Mouse (Mus musculus) kidney, postnatal 0 days (tissue): ENCODE results near the gene Aqr. TPM values are rescaled to one million over a fixed set of nuclear protein-coding genes. Genes with fewer than 3 reads are reported as not detected.

Source experiments
- ATAC-seq: fragments of 200-750 bp; cut with Nextera tagmentation; replicated peaks from 2 replicates; pipeline ENCODE4 v1.8.0; 2017; ENCODE audit warnings: low read depth, moderate number of reproducible peaks, moderate TSS enrichment, moderate library complexity; ENCODE audit not compliant: low FRiP score
- DNase-seq: peaks from one replicate; pipeline ENCODE4 v3.0.0-alpha.2; 2016; ENCODE audit warnings: low spot score
- H3K27ac ChIP-seq: fragments of 300-500 bp; sonication (generic); 2 replicates; pipeline ENCODE4 v1.5.1; 2014; ENCODE audit warnings: mild to moderate bottlenecking
- H3K27me3 ChIP-seq: fragments of 300-500 bp; sonication (generic); 2 replicates; pipeline ENCODE4 v1.6.1; 2014; ENCODE audit warnings: low read length, mixed read lengths; ENCODE audit not compliant: insufficient read depth
- H3K36me3 ChIP-seq: fragments of 300-500 bp; sonication (generic); 2 replicates; pipeline ENCODE4 v1.6.1; 2014; ENCODE audit warnings: low read length, mixed read lengths; ENCODE audit not compliant: insufficient read depth
- H3K4me1 ChIP-seq: fragments of 300-500 bp; sonication (generic); replicated peaks from 2 replicates; pipeline ENCODE4 v1.6.1; 2014; ENCODE audit warnings: antibody characterized with exemption, low read length, mixed read lengths; ENCODE audit not compliant: insufficient read depth
- H3K4me2 ChIP-seq: fragments of 300-500 bp; sonication (generic); 2 replicates; pipeline ENCODE4 v1.6.1; 2014; ENCODE audit warnings: mild to moderate bottlenecking, low read length, moderate library complexity, mixed read lengths
- H3K4me3 ChIP-seq: fragments of 300-500 bp; sonication (generic); replicated peaks from 2 replicates; pipeline ENCODE4 v1.5.1; 2014; ENCODE audit warnings: low read depth, low read length
- H3K9ac ChIP-seq: fragments of 300-500 bp; sonication (generic); 2 replicates; pipeline ENCODE4 v1.6.1; 2014; ENCODE audit warnings: low read depth, low read length
- H3K9me3 ChIP-seq: fragments of 300-500 bp; sonication (generic); replicated peaks from 2 replicates; pipeline ENCODE4 v1.6.1; 2016; ENCODE audit warnings: low read length, inconsistent platforms, mixed read lengths
- CTCF ChIP-seq: IDR thresholded peaks from 2 replicates; pipeline ENCODE4 v1.5.1; 2016; ENCODE audit warnings: antibody characterized with exemption, low read depth, mild to moderate bottlenecking, moderate library complexity
- WGBS: fragments of 180-500 bp; shearing (Covaris S2); extraction: QIAGEN DNeasy Blood & Tissue Kit; methylation state at CpG from one replicate; pipeline ENCODE4 v1.1.7; 2014; 5-methylcytosine and 5-hydroxymethylcytosine counted together
- polyA plus RNA-seq: library from polyadenylated mRNA; unstranded; fragments of >200 nt; fragmentation: Nextera tagmentation; extraction: Ambion mirVana; gene quantifications from 2 replicates; pipeline ENCODE4 v1.2.1, GENCODE M21; 2015

Aqr gene
- polyA plus RNA-seq, 1 experiment from 2014 or later, result 44.4 TPM

GRCm38 (mm10) chr2:114200932-114201559 is 14.2 kb upstream of the Aqr start, which contains the start of gene Zfp770:
Gene Zfp770 (minus strand): TSS chr2:114201469.
- no peak for TF ChIP-seq CTCF
- peak within 1 kb of the TSS; percentile 90 for H3K9ac ChIP-seq
- no peaks in the 10 kb centered on the region for H3K9me3 ChIP-seq
- no peaks in the 10 kb centered on the region for H3K27me3 ChIP-seq
- WGBS, result under 1% methylated on average over 36 of the region's 36 CpGs
- 0 out of 2 replicates have a peak, but pooled peaks cover 8% of the 10 kb centered on the region for H3K4me1 ChIP-seq
- peak; percentile 84 for DNase-seq
- peak within 1 kb of the TSS; percentile 81 for H3K4me3 ChIP-seq
- H3K27ac ChIP-seq, result peak within 1 kb of the TSS; percentile 77
- H3K4me2 ChIP-seq, result peak within 1 kb of the TSS; percentile 70
- peaks cover 13% of the 10 kb centered on the region; the same call in 1 of the 2 replicates for H3K36me3 ChIP-seq
- ATAC-seq, result peak; percentile 94

DNA sequence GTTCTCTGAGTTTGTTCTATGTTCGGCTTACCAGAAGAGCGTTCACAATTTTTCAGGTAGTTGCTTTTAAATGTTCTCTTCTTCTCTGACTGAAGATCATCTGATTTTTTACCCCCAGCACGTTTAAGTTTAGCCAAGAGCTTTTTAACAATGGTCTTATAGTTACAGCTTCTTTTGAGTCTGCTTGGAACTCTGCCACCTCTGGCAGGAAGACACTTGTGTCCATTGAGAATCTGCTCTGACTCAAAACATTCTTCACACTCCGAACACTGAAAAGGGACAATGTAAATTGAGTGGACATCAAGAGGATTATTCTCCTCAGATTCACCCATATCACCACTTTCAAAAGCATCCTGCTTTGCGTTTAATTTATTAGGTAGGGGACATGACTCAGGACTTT is 9.6 kb upstream of the Aqr start:
- no peak for ATAC-seq
- TF ChIP-seq CTCF, result no peak
- Histone ChIP-seq H3K27ac (no peak overlapping the region), H3K9me3 (no peaks in the 10 kb centered on the region), H3K4me1 (0 out of 2 replicates have a peak, but pooled peaks cover 8% of the 10 kb centered on the region), H3K4me3 (no peak overlapping the region), H3K36me3 (peaks cover 18% of the 10 kb centered on the region; the same call in 1 of the 2 replicates), H3K9ac (no peak overlapping the region), H3K4me2 (no peak overlapping the region), H3K27me3 (no peaks in the 10 kb centered on the region)
- 87% methylated on average over 5 of the region's 5 CpGs for WGBS
- DNase-seq, result no peak

DNA sequence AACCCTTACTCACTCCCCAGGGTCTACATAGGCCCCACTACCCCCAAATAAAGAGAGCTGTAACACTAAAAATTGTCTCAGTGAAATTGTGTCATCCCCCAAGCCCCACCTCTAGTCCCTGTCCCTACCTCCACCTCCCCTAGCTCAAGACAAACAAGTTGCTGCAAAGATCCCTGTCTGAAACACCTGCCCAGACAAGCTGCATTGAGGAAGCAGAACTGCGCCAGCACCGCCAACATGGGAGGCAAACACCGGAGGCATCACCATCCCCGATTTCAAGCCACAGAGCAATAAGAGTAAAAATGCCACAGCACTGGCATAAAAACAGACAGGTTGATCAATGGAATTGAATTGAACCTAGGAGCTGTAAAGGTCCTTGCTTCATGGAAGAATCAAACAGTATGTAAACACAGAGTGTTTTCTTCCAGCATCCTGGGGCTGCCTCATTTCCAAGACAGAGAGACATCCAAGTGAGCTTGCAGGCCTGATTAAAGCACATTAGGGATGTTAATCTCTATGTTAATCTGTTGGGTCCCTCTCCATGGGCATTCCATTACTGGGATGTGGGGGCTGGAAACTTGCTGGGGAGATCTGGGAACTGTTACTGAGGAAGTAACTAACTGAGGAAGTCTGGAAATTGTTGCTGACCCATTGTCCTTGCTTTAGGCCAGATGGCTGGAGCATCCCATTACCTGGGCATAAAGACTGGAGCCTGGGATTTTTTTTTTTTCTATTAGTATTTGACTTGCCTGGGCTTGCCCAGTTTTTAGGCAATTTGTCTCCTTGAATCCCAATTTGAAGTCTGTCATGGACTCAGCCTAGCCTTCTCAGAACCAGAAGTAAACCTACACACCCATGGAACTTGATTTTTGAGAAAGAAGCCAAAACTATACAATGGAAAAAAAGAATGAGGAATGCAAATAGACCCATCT is 8.8 kb downstream of the Aqr start:
- no peak overlapping the region for H3K27ac ChIP-seq
- H3K27me3 ChIP-seq, result no peaks in the 10 kb centered on the region
- no peaks in the 10 kb centered on the region for H3K36me3 ChIP-seq
- no peak overlapping the region for H3K9ac ChIP-seq
- ATAC-seq (no peak), DNase-seq (no peak)
- TF ChIP-seq CTCF, result no peak
- H3K4me2 ChIP-seq, result no peak overlapping the region
- H3K4me3 ChIP-seq, result no peak overlapping the region
- WGBS, result 64% methylated on average over 4 of the region's 4 CpGs
- H3K9me3 ChIP-seq, result no peaks in the 10 kb centered on the region
- H3K4me1 ChIP-seq, result peaks cover 6% of the 10 kb centered on the region; the same call in 1 of the 2 replicates

GRCm38 (mm10) chr2:114174651-114175484 is 12.0 kb downstream of the Aqr start:
- Histone ChIP-seq H3K4me1 (peaks cover 6% of the 10 kb centered on the region; the same call in 1 of the 2 replicates), H3K36me3 (no peaks in the 10 kb centered on the region), H3K27me3 (no peaks in the 10 kb centered on the region), H3K4me3 (peak overlapping the region; percentile 97), H3K9ac (peak overlapping the region; percentile 89), H3K4me2 (peak overlapping the region; percentile 86), H3K9me3 (no peaks in the 10 kb centered on the region), H3K27ac (0 out of 2 replicates have a peak overlapping the region, but pooled peaks have one; percentile 51)
- DNase-seq (peak; percentile 97), ATAC-seq (peak; percentile 96)
- TF ChIP-seq CTCF, result peak; percentile 91
- under 1% methylated on average over 44 of the region's 44 CpGs for WGBS

- peaks cover 6% of the 10 kb centered on the region; the same call in 1 of the 2 replicates for H3K4me1 ChIP-seq
- no peak overlapping the region for H3K9ac ChIP-seq
- H3K36me3 ChIP-seq, result no peaks in the 10 kb centered on the region
- H3K27me3 ChIP-seq, result no peaks in the 10 kb centered on the region
- no peak overlapping the region for H3K27ac ChIP-seq
- TF ChIP-seq CTCF, result no peak
- no peak for ATAC-seq
- no peak overlapping the region for H3K4me2 ChIP-seq
- no peak for DNase-seq
- no peaks in the 10 kb centered on the region for H3K9me3 ChIP-seq
- no peak overlapping the region for H3K4me3 ChIP-seq
Observed at GRCm38 (mm10) chr2:114173248-114173647, 13.6 kb downstream of the Aqr start.

- TF ChIP-seq CTCF, result no peak
- DNase-seq (no peak), ATAC-seq (no peak)
- no peak overlapping the region for H3K4me2 ChIP-seq
- H3K4me3 ChIP-seq, result no peak overlapping the region
- peaks cover 21% of the 10 kb centered on the region for H3K36me3 ChIP-seq
- no peaks in the 10 kb centered on the region for H3K9me3 ChIP-seq
- no peaks in the 10 kb centered on the region for H3K27me3 ChIP-seq
- H3K9ac ChIP-seq, result no peak overlapping the region
- no peak overlapping the region for H3K27ac ChIP-seq
- no peaks in the 10 kb centered on the region for H3K4me1 ChIP-seq
Observed at GRCm38 (mm10) chr2:114167837-114168236, 19.0 kb downstream of the Aqr start.
